Comparison of ENCODE assay signal across 18 mouse cellular contexts in genomic region chr2:78876002-78876401, GRCm38 (mm10).
"Had no signal": no experiment of that assay in that cellular context is flagged by ENCODE, and none has a peak within 500 bp of the region (broad histone marks: within the 10 kb centered on the region; RNA-seq: fewer than 3 reads in every experiment).

No protein-coding gene starts in this region.

- H3K36me3 ChIP-seq: lung, embryonic 15.5 days; midbrain, embryonic 13.5 days; midbrain, embryonic 15.5 days; neural tube, embryonic 12.5 days; stomach, embryonic 15.5 days had no signal

- DNase-seq: liver, postnatal 0 days; lung, adult 2 months; lung, postnatal 14 days; lung, postnatal 36 days; right cerebral cortex, postnatal 14 days; thymus, adult 2 months; thymus, postnatal 25 days; thymus, postnatal 4 days had no signal

- H3K9me3 ChIP-seq: liver, embryonic 15.5 days; lung, embryonic 15.5 days; megakaryocyte, embryonic 14.5 days; midbrain, embryonic 13.5 days; midbrain, embryonic 15.5 days; neural tube, embryonic 12.5 days; stomach, embryonic 15.5 days had no signal

- H3K27me3 ChIP-seq: liver, embryonic 15.5 days; lung, embryonic 15.5 days; megakaryocyte, embryonic 14.5 days; midbrain, embryonic 13.5 days; midbrain, embryonic 15.5 days; neural tube, embryonic 12.5 days; stomach, embryonic 15.5 days had no signal

- H3K9ac ChIP-seq: liver, embryonic 15.5 days; liver, postnatal 0 days; lung, embryonic 15.5 days; midbrain, embryonic 13.5 days; midbrain, embryonic 15.5 days; neural tube, embryonic 12.5 days; stomach, embryonic 15.5 days had no signal

- ATAC-seq: liver, postnatal 0 days; lung, postnatal 0 days; midbrain, embryonic 13.5 days; midbrain, embryonic 15.5 days had no signal

- H3K27ac ChIP-seq: liver, embryonic 15.5 days; lung, embryonic 15.5 days; macrophage; midbrain, embryonic 13.5 days; midbrain, embryonic 15.5 days; neural tube, embryonic 12.5 days; stomach, embryonic 15.5 days; stomach, postnatal 0 days had no signal

- H3K4me3 ChIP-seq: liver, embryonic 15.5 days; lung, embryonic 15.5 days; megakaryocyte, embryonic 14.5 days; midbrain, embryonic 13.5 days; midbrain, embryonic 15.5 days; neural tube, embryonic 12.5 days; stomach, embryonic 15.5 days had no signal
